Mouse (Mus musculus) E14TG2a.4 (cell line): ENCODE measurements around the gene Bcar1.

Experiments
- CTCF ChIP-seq: conservative IDR thresholded peaks from 2 replicates; pipeline ENCODE4 v1.5.1; 2014; ENCODE audit warnings: low read length
- NANOG ChIP-seq: IDR thresholded peaks from 2 replicates; pipeline ENCODE4 v1.6.1; 2014; ENCODE audit warnings: borderline replicate concordance, low read length, mixed read lengths
- POU5F1 ChIP-seq: IDR thresholded peaks from 2 replicates; pipeline ENCODE4 v1.6.1; 2014; ENCODE audit warnings: low read length, borderline replicate concordance

- no peak for TF ChIP-seq CTCF
- TF ChIP-seq POU5F1: no peak
- no peak for TF ChIP-seq NANOG
Measured at GRCm38 (mm10) chr8:111747866-111748649, 4.4 kb upstream of the Bcar1 start.
